In the genomic region with DNA sequence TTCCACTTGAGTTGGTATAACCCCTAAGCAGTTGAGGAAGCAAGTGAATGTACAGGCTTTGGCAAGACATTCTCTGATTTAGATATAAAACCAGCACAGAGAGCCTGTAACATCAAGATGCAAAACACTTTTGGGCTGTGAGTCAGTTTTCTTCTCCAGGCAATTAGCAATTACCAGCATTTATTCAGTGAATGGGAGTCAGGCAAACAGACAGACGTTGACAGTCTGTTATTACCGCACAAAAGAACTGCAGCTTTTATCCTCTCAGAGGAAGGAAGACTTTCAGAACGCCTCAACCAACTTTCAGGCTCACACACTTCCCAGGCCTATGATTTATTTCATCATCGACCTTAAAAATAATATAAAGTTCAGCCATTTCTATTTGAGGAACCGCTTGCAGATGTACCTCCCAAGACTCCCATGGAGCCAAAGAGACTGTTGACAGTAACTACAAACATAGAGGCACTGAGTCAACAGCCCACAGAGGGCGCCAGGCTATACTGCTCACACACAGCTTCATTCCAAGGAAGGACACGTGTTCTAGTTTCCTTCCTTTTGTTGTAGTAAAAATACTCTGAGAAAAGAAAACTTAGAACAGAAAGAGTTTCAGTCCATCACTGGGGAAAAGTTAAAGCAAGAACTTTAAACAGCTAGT, we compare ENCODE assay signal across 33 mouse cellular contexts.
DNase-seq lines count a peak whose midpoint lies in the region; ATAC-seq lines count a peak whose summit lies in the region.
"Had no signal": no experiment of that assay in that cellular context is flagged by ENCODE, and none has a peak within 500 bp of the region (broad histone marks: within the 10 kb centered on the region; RNA-seq: fewer than 3 reads in every experiment).

No protein-coding gene starts in this region.

- no peak overlapping the region for H3K4me3 ChIP-seq in limb, embryonic 11.5 days (ENCODE audit: low read depth, low read length)
- no peak overlapping the region for H3K4me3 ChIP-seq in limb, embryonic 10.5 days
- H3K4me3 ChIP-seq: embryonic facial prominence, embryonic 12.5 days; heart, adult 2 months; heart, embryonic 13.5 days; limb, embryonic 13.5 days; lung, embryonic 15.5 days; neural tube, embryonic 12.5 days; stomach, embryonic 15.5 days had no signal

- peak; percentile 52 for ATAC-seq in frontal cortex, adult (ENCODE audit: low TSS enrichment)
- no peak for ATAC-seq in limb, embryonic 11.5 days (ENCODE audit: insufficient number of reproducible peaks, low FRiP score, low TSS enrichment, low read depth)
- ATAC-seq: activated CD4-positive, CD25-positive, alpha-beta regulatory T cell, adult 4 months; CD4-positive, CD25-positive, alpha-beta regulatory T cell, adult 4 months; intestine, postnatal 0 days; midbrain, embryonic 16.5 days had no signal

- H3K36me3 ChIP-seq in limb, embryonic 11.5 days (ENCODE audit: control insufficient read depth, insufficient read depth, low read length) = no peaks in the 10 kb centered on the region
- H3K36me3 ChIP-seq in limb, embryonic 10.5 days = no peaks in the 10 kb centered on the region
- H3K36me3 ChIP-seq: embryonic facial prominence, embryonic 12.5 days; heart, embryonic 13.5 days; limb, embryonic 13.5 days; lung, embryonic 15.5 days; neural tube, embryonic 12.5 days; stomach, embryonic 15.5 days had no signal

- H3K9ac ChIP-seq in limb, embryonic 11.5 days (ENCODE audit: low read length) = no peak overlapping the region
- H3K9ac ChIP-seq: embryonic facial prominence, embryonic 12.5 days; heart, embryonic 13.5 days; hindbrain, embryonic 14.5 days; limb, embryonic 13.5 days; lung, embryonic 15.5 days; neural tube, embryonic 12.5 days; stomach, embryonic 15.5 days had no signal

- DNase-seq in frontal cortex, postnatal 36 days (ENCODE audit: low spot score in 2 of 2) = no peak
- peak; percentile 7 for DNase-seq in limb, embryonic 11.5 days (ENCODE audit: low spot score)
- no peak for DNase-seq in limb, embryonic 10.5 days (ENCODE audit: low spot score)
- DNase-seq in brain, embryonic 18.5 days (ENCODE audit: low read depth, low spot score) = peak; percentile 37
- no peak for DNase-seq in T-cell, adult 2 months (ENCODE audit: low spot score)
- no peak for DNase-seq in spleen, postnatal 4 days (ENCODE audit: low spot score in 2 of 2)
- DNase-seq: adrenal gland, adult 2 months; adrenal gland, postnatal 36 days; cerebellum, adult 11-12 months; cerebellum, adult 9-11 months; embryo, embryonic 11 days; gastrocnemius, postnatal 25 days; heart, adult 2 months; heart, postnatal 10 days; kidney, adult 9 months; kidney, postnatal 14 days; layer of hippocampus, postnatal 36 days; right cerebral cortex, postnatal 14 days; thymus, postnatal 14 days had no signal

- H3K4me1 ChIP-seq in limb, embryonic 11.5 days (ENCODE audit: control insufficient read depth, insufficient read depth, low read length) = no peaks in the 10 kb centered on the region
- no peaks in the 10 kb centered on the region for H3K4me1 ChIP-seq in limb, embryonic 10.5 days
- H3K4me1 ChIP-seq: embryonic facial prominence, embryonic 12.5 days; heart, embryonic 13.5 days; limb, embryonic 13.5 days; lung, embryonic 15.5 days; neural tube, embryonic 12.5 days; stomach, embryonic 15.5 days had no signal

- no peak overlapping the region for H3K4me2 ChIP-seq in limb, embryonic 11.5 days (ENCODE audit: low read depth, severe bottlenecking)
- H3K4me2 ChIP-seq: embryonic facial prominence, embryonic 12.5 days; heart, embryonic 13.5 days; hindbrain, embryonic 14.5 days; limb, embryonic 13.5 days; liver, embryonic 11.5 days; lung, embryonic 15.5 days; midbrain, embryonic 11.5 days; neural tube, embryonic 12.5 days; stomach, embryonic 15.5 days had no signal

- no peaks in the 10 kb centered on the region for H3K27me3 ChIP-seq in limb, embryonic 11.5 days (ENCODE audit: control insufficient read depth, insufficient read depth, low read length)
- no peaks in the 10 kb centered on the region for H3K27me3 ChIP-seq in limb, embryonic 10.5 days (ENCODE audit: low read depth, poor library complexity, severe bottlenecking)
- H3K27me3 ChIP-seq: embryonic facial prominence, embryonic 12.5 days; heart, embryonic 13.5 days; limb, embryonic 13.5 days; lung, embryonic 15.5 days; neural tube, embryonic 12.5 days; stomach, embryonic 15.5 days had no signal

- no peak overlapping the region for H3K27ac ChIP-seq in limb, embryonic 11.5 days (replicated peaks; ENCODE audit: low read depth, low read length)
- no peak overlapping the region for H3K27ac ChIP-seq in limb, embryonic 10.5 days
- H3K27ac ChIP-seq: embryonic facial prominence, embryonic 12.5 days; heart, adult 2 months; heart, embryonic 13.5 days; hindbrain, embryonic 14.5 days; limb, embryonic 13.5 days; lung, embryonic 15.5 days; neural tube, embryonic 12.5 days; stomach, embryonic 15.5 days had no signal

- H3K9me3 ChIP-seq in limb, embryonic 11.5 days (ENCODE audit: control insufficient read depth, low read length) = no peaks in the 10 kb centered on the region
- no peaks in the 10 kb centered on the region for H3K9me3 ChIP-seq in limb, embryonic 10.5 days (replicated peaks)
- H3K9me3 ChIP-seq: stomach, embryonic 15.5 days had no signal

- WGBS in limb, embryonic 11.5 days = 84% methylated on average over 7 of the region's 7 CpGs
- 84% methylated on average over 7 of the region's 7 CpGs for WGBS in limb, embryonic 10.5 days

Comparison
In these comparisons a context has a peak if more than half of its experiments do, and no peak if none do; other contexts are left out.
1. DNase-seq: peak in limb, embryonic 11.5 days (single experiment) and brain, embryonic 18.5 days (single experiment); none in frontal cortex, postnatal 36 days (0 of 2), limb, embryonic 10.5 days (single experiment), T-cell, adult 2 months (single experiment) and spleen, postnatal 4 days (0 of 2).